Comparison of ENCODE assay signal across 11 mouse cellular contexts in genomic region chr2:96707772-96708350, GRCm38 (mm10).
DNase-seq lines count a peak whose midpoint lies in the region; ATAC-seq and TF ChIP-seq lines count a peak whose summit lies in the region.
"Had no signal": no experiment of that assay in that cellular context is flagged by ENCODE, and none has a peak within 500 bp of the region (broad histone marks: within the 10 kb centered on the region; RNA-seq: fewer than 3 reads in every experiment).

No protein-coding gene starts in this region.

- no peak overlapping the region for H3K4me2 ChIP-seq in kidney, embryonic 14.5 days (replicated peaks; ENCODE audit: low read depth, low read length)
- H3K4me2 ChIP-seq: lung, embryonic 15.5 days had no signal

- no peaks in the 10 kb centered on the region for H3K9me3 ChIP-seq in MEL (replicated peaks; ENCODE audit: insufficient read depth, low read length)
- no peaks in the 10 kb centered on the region for H3K9me3 ChIP-seq in kidney, embryonic 14.5 days (ENCODE audit: control insufficient read depth, low read length)
- H3K9me3 ChIP-seq: lung, embryonic 15.5 days had no signal

- H3K4me3 ChIP-seq in left cerebral cortex, adult 2 months = no peak overlapping the region
- H3K4me3 ChIP-seq in MEL (ENCODE audit: control insufficient read depth in 1 of 2, insufficient read depth in 1 of 2, low read depth in 2 of 2, low read length in 2 of 2) = no peak overlapping the region
- H3K4me3 ChIP-seq in cortical plate, adult 2 months (ENCODE audit: insufficient read depth, low read length) = no peak overlapping the region
- no peak overlapping the region for H3K4me3 ChIP-seq in kidney, embryonic 14.5 days (ENCODE audit: low read length)
- H3K4me3 ChIP-seq: lung, embryonic 15.5 days had no signal

- H3K79me2 ChIP-seq in MEL (ENCODE audit: control insufficient read depth, insufficient read depth, low read length, poor library complexity) = no peaks in the 10 kb centered on the region

- H3K4me1 ChIP-seq in MEL (ENCODE audit: control insufficient read depth in 1 of 2, insufficient read depth in 2 of 2, low read length in 2 of 2) = no peaks in the 10 kb centered on the region
- H3K4me1 ChIP-seq in cortical plate, adult 2 months (ENCODE audit: control insufficient read depth, insufficient read depth, low read length) = no peaks in the 10 kb centered on the region
- no peaks in the 10 kb centered on the region for H3K4me1 ChIP-seq in kidney, embryonic 14.5 days (ENCODE audit: control insufficient read depth, insufficient read depth, low read length)
- H3K4me1 ChIP-seq: lung, embryonic 15.5 days had no signal

- intact Hi-C loops in left cerebral cortex, adult 2 months (cut with DNase I) = no loop called here
- intact Hi-C loops in left cerebral cortex, postnatal 10 days (cut with DNase I) = no loop called here

- no peak overlapping the region for H3K27ac ChIP-seq in left cerebral cortex, adult 2 months
- no peak overlapping the region for H3K27ac ChIP-seq in MEL (ENCODE audit: control insufficient read depth, low read depth, low read length)
- no peak overlapping the region for H3K27ac ChIP-seq in cortical plate, adult 2 months (ENCODE audit: insufficient read depth, low read length)
- no peak overlapping the region for H3K27ac ChIP-seq in kidney, embryonic 14.5 days (ENCODE audit: low read depth, low read length)
- H3K27ac ChIP-seq: lung, embryonic 15.5 days had no signal

- no peak overlapping the region for H3K9ac ChIP-seq in MEL (ENCODE audit: control insufficient read depth, low read depth, low read length, poor library complexity, severe bottlenecking)
- H3K9ac ChIP-seq in kidney, embryonic 14.5 days (ENCODE audit: low read depth, low read length) = no peak overlapping the region
- H3K9ac ChIP-seq: lung, embryonic 15.5 days had no signal

- no peaks in the 10 kb centered on the region for H3K27me3 ChIP-seq in MEL (ENCODE audit: control insufficient read depth in 1 of 2, insufficient read depth in 2 of 2, low read length in 2 of 2)
- no peaks in the 10 kb centered on the region for H3K27me3 ChIP-seq in kidney, embryonic 14.5 days (ENCODE audit: control insufficient read depth, insufficient read depth, low read length)
- H3K27me3 ChIP-seq: lung, embryonic 15.5 days had no signal

- H3K36me3 ChIP-seq in MEL (ENCODE audit: control insufficient read depth in 1 of 2, insufficient read depth in 2 of 2, low read length in 2 of 2) = no peaks in the 10 kb centered on the region
- no peaks in the 10 kb centered on the region for H3K36me3 ChIP-seq in kidney, embryonic 14.5 days (ENCODE audit: control insufficient read depth, insufficient read depth, low read length)
- H3K36me3 ChIP-seq: lung, embryonic 15.5 days had no signal

- DNase-seq in cerebellum, adult 11-12 months = no peak
- DNase-seq in left cerebral cortex, adult 2 months (ENCODE audit: extremely low spot score in 1 of 2, low spot score in 2 of 2) = no peak
- no peak for DNase-seq in left cerebral cortex, postnatal 10 days (ENCODE audit: extremely low spot score in 1 of 2, low spot score in 2 of 2)
- DNase-seq in MEL (ENCODE audit: low read depth, low spot score) = no peak
- no peak for DNase-seq in kidney, adult 8-10 months
- DNase-seq: heart, postnatal 36 days; layer of hippocampus, adult 9-11 months had no signal

- peak; percentile 61; the same call in 1 of the 2 replicates for ATAC-seq in cerebellum, adult (ENCODE audit: insufficient number of reproducible peaks, low FRiP score, low TSS enrichment)
- ATAC-seq in kidney, embryonic 14.5 days (ENCODE audit: low FRiP score, low TSS enrichment) = no peak

- no peak for TF ChIP-seq EP300 in MEL (IDR thresholded peaks at IDR 0.05; ENCODE audit: low read depth in 1 of 2, low read length in 2 of 2)

- no peak for TF ChIP-seq RAD21 in MEL (IDR thresholded peaks at IDR 0.05; ENCODE audit: low read depth, low read length)

- TF ChIP-seq POLR2A in MEL (IDR thresholded peaks at IDR 0.05; ENCODE audit: control insufficient read depth in 1 of 2, insufficient read depth in 1 of 2, low read depth in 1 of 2, low read length in 2 of 2, poor library complexity in 1 of 2) = no peak
- no peak for TF ChIP-seq POLR2A in cortical plate, adult 2 months (IDR thresholded peaks at IDR 0.05; ENCODE audit: extremely low read depth, insufficient read depth, low read length)

- WGBS in kidney, embryonic 14.5 days = 71% methylated on average over 4 of the region's 4 CpGs

- peak; percentile 57 for TF ChIP-seq CTCF in left cerebral cortex, adult 2 months (IDR thresholded peaks at IDR 0.05)
- no peak for TF ChIP-seq CTCF in MEL (IDR thresholded peaks at IDR 0.05 in 2 of 3, conservative IDR thresholded peaks at IDR 0.05 in 1 of 3; ENCODE audit: control insufficient read depth in 1 of 3, insufficient read depth in 1 of 3, low read depth in 2 of 3, low read length in 3 of 3, poor library complexity in 1 of 3, severe bottlenecking in 1 of 3)
- peak; percentile 22; the same call in 1 of the 2 replicates for TF ChIP-seq CTCF in cortical plate, adult 2 months (IDR thresholded peaks at IDR 0.05; ENCODE audit: extremely low read depth, insufficient read depth, low read length)

TF ChIP-seq in MEL, 35 proteins besides CTCF, POLR2A, EP300 and RAD21:
- peak; percentile 6; the same call in 1 of the 2 replicates for TF ChIP-seq SMC3 (IDR thresholded peaks at IDR 0.05; ENCODE audit: low read depth, low read length)
- no peak for TF ChIP-seq CHD1 (IDR thresholded peaks at IDR 0.05; ENCODE audit: low read depth, low read length)

Comparison
In these comparisons a context has a peak if more than half of its experiments do, and no peak if none do; other contexts are left out.
1. CTCF ChIP-seq: peak in left cerebral cortex, adult 2 months (single experiment) and cortical plate, adult 2 months (single experiment); none in MEL (0 of 3).